Mouse (Mus musculus) MEL (cell line): ENCODE data around the gene Vps8. TPM values are rescaled to one million over a fixed set of nuclear protein-coding genes. Genes with fewer than 3 reads are reported as not detected.

Experiments used
- DNase-seq: peaks from one replicate; pipeline ENCODE4 v3.0.0; 2011; ENCODE audit warnings: low read depth, low spot score
- H3K27ac ChIP-seq: 2 replicates; pipeline ENCODE4 v1.5.1; 2012; ENCODE audit warnings: low read depth, mild to moderate bottlenecking, control low read depth, low read length, moderate library complexity; ENCODE audit not compliant: control insufficient read depth
- H3K27me3 ChIP-seq, 2 experiments: fragments of 150-350 bp in 1 of 2; sonication (generic) in 1 of 2; 2 replicates each; pipeline ENCODE4 v1.6.1; 2012; ENCODE audit warnings: low read length in 2 of 2, mild to moderate bottlenecking in 2 of 2, improper control_type of control experiment in 1 of 2, moderate library complexity in 1 of 2; ENCODE audit not compliant: insufficient read depth in 2 of 2, control insufficient read depth in 1 of 2
- H3K36me3 ChIP-seq, 2 experiments: 2 replicates each; pipeline ENCODE4 v1.6.1; 2012 to 2014; ENCODE audit warnings: low read length in 2 of 2, improper control_type of control experiment in 1 of 2, inconsistent platforms in 1 of 2, mild to moderate bottlenecking in 1 of 2; ENCODE audit not compliant: insufficient read depth in 2 of 2, control insufficient read depth in 1 of 2
- H3K4me1 ChIP-seq, 2 experiments: fragments of 150-350 bp in 1 of 2; sonication (generic) in 1 of 2; 2 replicates each; pipeline ENCODE4 v1.6.1; 2012; ENCODE audit warnings: low read length in 2 of 2, improper control_type of control experiment in 1 of 2, mild to moderate bottlenecking in 1 of 2; ENCODE audit not compliant: insufficient read depth in 2 of 2, control insufficient read depth in 1 of 2
- H3K4me3 ChIP-seq, 2 experiments: fragments of 150-350 bp in 1 of 2; sonication (generic) in 1 of 2; 2 replicates each; pipeline ENCODE4 v1.5.1; 2012; ENCODE audit warnings: low read depth in 2 of 2, low read length in 2 of 2, mild to moderate bottlenecking in 2 of 2, moderate library complexity in 2 of 2, control low read depth in 1 of 2, improper control_type of control experiment in 1 of 2; ENCODE audit not compliant: control insufficient read depth in 1 of 2, insufficient read depth in 1 of 2
- H3K79me2 ChIP-seq: 2 replicates; pipeline ENCODE4 v1.6.1; 2012; ENCODE audit warnings: mild to moderate bottlenecking, low read length, moderate library complexity; ENCODE audit not compliant: control insufficient read depth, poor library complexity, insufficient read depth
- H3K9ac ChIP-seq: 2 replicates; pipeline ENCODE4 v1.6.1; 2012; ENCODE audit warnings: low read depth, mild to moderate bottlenecking, control low read depth, low read length, moderate library complexity; ENCODE audit not compliant: control insufficient read depth, poor library complexity, severe bottlenecking
- H3K9me3 ChIP-seq: fragments of 150-350 bp; sonication (generic); replicated peaks from 2 replicates; pipeline ENCODE4 v1.6.1; 2012; ENCODE audit warnings: mild to moderate bottlenecking, low read length, improper control_type of control experiment, moderate library complexity; ENCODE audit not compliant: insufficient read depth
- CTCF ChIP-seq, 3 experiments: IDR thresholded peaks in 2 of 3; conservative IDR thresholded peaks in 1 of 3; 2 replicates each; pipeline ENCODE4 v1.5.1; 2011 to 2012; ENCODE audit warnings: low read length in 3 of 3, low read depth in 2 of 3, mild to moderate bottlenecking in 2 of 3, improper control_type of control experiment in 1 of 3, inconsistent platforms in 1 of 3, mixed read lengths in 1 of 3, moderate library complexity in 1 of 3; ENCODE audit not compliant: control insufficient read depth in 1 of 3, insufficient read depth in 1 of 3, poor library complexity in 1 of 3, severe bottlenecking in 1 of 3
- EP300 ChIP-seq, 2 experiments: IDR thresholded peaks; 2 replicates each; pipeline ENCODE4 v1.6.1; 2011; ENCODE audit warnings: improper control_type of control experiment in 2 of 2, low read length in 2 of 2, low read depth in 1 of 2, mild to moderate bottlenecking in 1 of 2
- ETS1 ChIP-seq: IDR thresholded peaks from 2 replicates; pipeline ENCODE4 v1.6.1; 2012; ENCODE audit warnings: low read depth, mild to moderate bottlenecking, inconsistent platforms, low read length, improper control_type of control experiment, moderate library complexity
- HCFC1 ChIP-seq: IDR thresholded peaks from 2 replicates; pipeline ENCODE4 v1.6.1; 2012; ENCODE audit warnings: low read depth, mild to moderate bottlenecking, inconsistent platforms, low read length, improper control_type of control experiment, moderate library complexity
- JUND ChIP-seq: IDR thresholded peaks from 2 replicates; pipeline ENCODE4 v1.6.1; 2011; ENCODE audit warnings: low read depth, mild to moderate bottlenecking, improper control_type of control experiment, low read length
- KAT2A ChIP-seq: conservative IDR thresholded peaks from 2 replicates; pipeline ENCODE4 v1.6.1; 2012; ENCODE audit warnings: low read depth, low read length, improper control_type of control experiment, inconsistent platforms
- MAFK ChIP-seq: IDR thresholded peaks from 2 replicates; pipeline ENCODE4 v1.6.1; 2011; ENCODE audit warnings: low read depth, mild to moderate bottlenecking, low read length, improper control_type of control experiment, borderline replicate concordance
- MAZ ChIP-seq: IDR thresholded peaks from 2 replicates; pipeline ENCODE4 v1.6.1; 2012; ENCODE audit warnings: low read depth, mild to moderate bottlenecking, inconsistent platforms, low read length, improper control_type of control experiment
- MEF2A ChIP-seq: IDR thresholded peaks from 2 replicates; pipeline ENCODE4 v1.6.1; 2014; ENCODE audit warnings: low read depth, mild to moderate bottlenecking, inconsistent platforms, low read length, improper control_type of control experiment; ENCODE audit not compliant: poor library complexity, insufficient replicate concordance, severe bottlenecking; ENCODE audit errors: extremely low read depth
- MXI1 ChIP-seq: IDR thresholded peaks from 2 replicates; pipeline ENCODE4 v1.6.1; 2011; ENCODE audit warnings: mild to moderate bottlenecking, low read depth, low read length, improper control_type of control experiment
- NRF1 ChIP-seq: IDR thresholded peaks from 2 replicates; pipeline ENCODE4 v1.6.1; 2014; ENCODE audit warnings: low read depth, mild to moderate bottlenecking, inconsistent platforms, low read length, improper control_type of control experiment, moderate library complexity; ENCODE audit not compliant: poor library complexity, insufficient read depth, severe bottlenecking
- RAD21 ChIP-seq: IDR thresholded peaks from 2 replicates; pipeline ENCODE4 v1.6.1; 2011; ENCODE audit warnings: mild to moderate bottlenecking, low read depth, low read length, improper control_type of control experiment
- SIN3A ChIP-seq: IDR thresholded peaks from 2 replicates; pipeline ENCODE4 v1.6.1; 2012; ENCODE audit warnings: low read length, improper control_type of control experiment, inconsistent platforms
- TAL1 ChIP-seq: IDR thresholded peaks from 2 replicates; pipeline ENCODE4 v1.6.1; 2012; ENCODE audit warnings: mild to moderate bottlenecking, inconsistent platforms, low read length, moderate library complexity, mixed read lengths
- TBP ChIP-seq: IDR thresholded peaks from 2 replicates; pipeline ENCODE4 v1.8.0; 2011; ENCODE audit warnings: low read depth, low read length, improper control_type of control experiment
- TCF12 ChIP-seq: IDR thresholded peaks from 2 replicates; pipeline ENCODE4 v1.6.1; 2014; ENCODE audit warnings: low read depth, mild to moderate bottlenecking, inconsistent platforms, low read length, improper control_type of control experiment, moderate library complexity
- UBTF ChIP-seq: IDR thresholded peaks from 2 replicates; pipeline ENCODE4 v1.6.1; 2012; ENCODE audit warnings: low read depth, mild to moderate bottlenecking, inconsistent platforms, low read length, improper control_type of control experiment, moderate library complexity, borderline replicate concordance; ENCODE audit not compliant: insufficient read depth
- USF1 ChIP-seq: IDR thresholded peaks from 2 replicates; pipeline ENCODE4 v1.6.1; 2014; ENCODE audit warnings: low read depth, mild to moderate bottlenecking, inconsistent platforms, low read length, improper control_type of control experiment, moderate library complexity
- ZKSCAN1 ChIP-seq: IDR thresholded peaks from 2 replicates; pipeline ENCODE4 v1.6.1; 2012; ENCODE audit warnings: low read depth, mild to moderate bottlenecking, inconsistent platforms, low read length, improper control_type of control experiment, moderate library complexity
- ZMIZ1 ChIP-seq: IDR thresholded peaks from 2 replicates; pipeline ENCODE4 v1.6.1; 2012; ENCODE audit warnings: low read depth, mild to moderate bottlenecking, inconsistent platforms, low read length, improper control_type of control experiment, moderate library complexity
- polyA plus RNA-seq, 2 experiments: library from polyadenylated mRNA; stranded (reverse) in 1 of 2; unstranded in 1 of 2; fragments of >175 nt in 1 of 2; fragments of >200 nt in 1 of 2; gene quantifications; 2 replicates each; pipeline versions ENCODE4 v1.2.1 to v1.2.4; 2012; ENCODE audit warnings: low replicate concordance in 2 of 2, low read depth in 1 of 2; ENCODE audit not compliant: insufficient read length in 2 of 2, insufficient read depth in 1 of 2, missing spikeins in 1 of 2
- total RNA-seq: library from RNA; depleted of rRNA; stranded (reverse); fragments of 300-350 nt; gene quantifications from 2 replicates; pipeline ENCODE4 v1.2.3, GENCODE M21; 2012

Gene Vps8
- total and polyA plus RNA-seq, 3 experiments: 10.5 to 14.0 TPM; not detected in 1

GRCm38 (mm10) chr16:21562625-21563300, 139.8 kb downstream of the Vps8 start (continued):
- TF ChIP-seq TAL1 (no peak), MAZ (no peak), NRF1 (no peak), TBP (no peak)

GRCm38 (mm10) chr16:21563322-21563721, 140.4 kb downstream of the Vps8 start:
- no peak for TF ChIP-seq EP300 (IDR thresholded peaks at IDR 0.05; ENCODE audit: low read depth in 1 of 2, low read length in 2 of 2)
- no peak for TF ChIP-seq HCFC1
- no peak for TF ChIP-seq TCF12
- TF ChIP-seq USF1: no peak
- no peak for TF ChIP-seq SIN3A
- TF ChIP-seq MXI1: no peak
- no peak for TF ChIP-seq RAD21
- no peak for TF ChIP-seq UBTF
- no peak for TF ChIP-seq CTCF (IDR thresholded peaks at IDR 0.05 in 2 of 3, conservative IDR thresholded peaks at IDR 0.05 in 1 of 3; ENCODE audit: control insufficient read depth in 1 of 3, insufficient read depth in 1 of 3, low read depth in 2 of 3, low read length in 3 of 3, poor library complexity in 1 of 3, severe bottlenecking in 1 of 3)
- TF ChIP-seq, all 39 proteins: peak for 0

GRCm38 (mm10) chr16:21567093-21567492, 144.2 kb downstream of the Vps8 start:
- TF ChIP-seq ZKSCAN1 (no peak), JUND (no peak), MAFK (no peak), KAT2A (no peak), ETS1 (no peak), MEF2A (no peak), MXI1 (no peak), ZMIZ1 (no peak)
- Histone ChIP-seq H3K79me2 (no peaks in the 10 kb centered on the region), H3K9me3 (no peaks in the 10 kb centered on the region), H3K27me3 (no peaks in the 10 kb centered on the region), H3K4me3 (no peak overlapping the region), H3K9ac (no peak overlapping the region), H3K27ac (no peak overlapping the region), H3K36me3 (no peaks in the 10 kb centered on the region; a peak in 1 of 4 replicates), H3K4me1 (no peaks in the 10 kb centered on the region)
- no peak for DNase-seq

More at GRCm38 (mm10) chr16:21563322-21563721, 140.4 kb downstream of the Vps8 start:
- Histone ChIP-seq H3K36me3 (peaks cover 0 to 7% of the 10 kb centered on the region in 2 experiments; a peak in 3 of 4 replicates), H3K9ac (no peak overlapping the region), H3K4me3 (no peak overlapping the region), H3K4me1 (0 out of 4 replicates have a peak, but pooled peaks cover 0 to 3% of the 10 kb centered on the region in 2 experiments), H3K27ac (no peak overlapping the region), H3K79me2 (no peaks in the 10 kb centered on the region), H3K9me3 (no peaks in the 10 kb centered on the region), H3K27me3 (no peaks in the 10 kb centered on the region)
- DNase-seq: no peak
